Comparison of ENCODE assay signal across 8 mouse cellular contexts in genomic region chr13:92483348-92483747, GRCm38 (mm10). TPM values are rescaled to one million over a fixed set of nuclear protein-coding genes. Genes with fewer than 3 reads are reported as not detected.
DNase-seq lines count a peak whose midpoint lies in the region; ATAC-seq lines count a peak whose summit lies in the region.

No protein-coding gene starts in this region.

- H3K4me3 ChIP-seq in embryonic facial prominence, embryonic 10.5 days, result peak overlapping the region; percentile 58
- H3K4me3 ChIP-seq in kidney, embryonic 14.5 days (ENCODE audit: low read length), result peak overlapping the region; percentile 35
- peak overlapping the region; percentile 59 for H3K4me3 ChIP-seq in liver, embryonic 12.5 days
- H3K4me3 ChIP-seq in stomach, embryonic 16.5 days (replicated peaks; ENCODE audit: low read length), result peak overlapping the region; percentile 58

- no peak overlapping the region for H3K9ac ChIP-seq in kidney, embryonic 14.5 days (ENCODE audit: low read depth, low read length)
- peak overlapping the region; percentile 47 for H3K9ac ChIP-seq in liver, embryonic 12.5 days
- H3K9ac ChIP-seq in stomach, embryonic 16.5 days (ENCODE audit: low read length), result peak overlapping the region; percentile 61; the same call in 1 of the 2 replicates

- no peaks in the 10 kb centered on the region for H3K27me3 ChIP-seq in embryonic facial prominence, embryonic 10.5 days (replicated peaks; ENCODE audit: low read depth, poor library complexity, severe bottlenecking)
- no peaks in the 10 kb centered on the region for H3K27me3 ChIP-seq in kidney, embryonic 14.5 days (ENCODE audit: control insufficient read depth, insufficient read depth, low read length)
- H3K27me3 ChIP-seq in liver, embryonic 12.5 days (replicated peaks), result no peaks in the 10 kb centered on the region
- H3K27me3 ChIP-seq in stomach, embryonic 16.5 days (ENCODE audit: control insufficient read depth, insufficient read depth, low read length), result no peaks in the 10 kb centered on the region

- H3K27ac ChIP-seq in embryonic facial prominence, embryonic 10.5 days (replicated peaks), result peak overlapping the region; percentile 83; the same call in 1 of the 2 replicates
- no peak overlapping the region for H3K27ac ChIP-seq in kidney, embryonic 14.5 days (ENCODE audit: low read depth, low read length)
- H3K27ac ChIP-seq in liver, embryonic 12.5 days, result no peak overlapping the region
- no peak overlapping the region for H3K27ac ChIP-seq in stomach, embryonic 16.5 days (ENCODE audit: low read length)

- no peaks in the 10 kb centered on the region for H3K9me3 ChIP-seq in embryonic facial prominence, embryonic 10.5 days
- H3K9me3 ChIP-seq in kidney, embryonic 14.5 days (ENCODE audit: control insufficient read depth, low read length), result no peaks in the 10 kb centered on the region
- no peaks in the 10 kb centered on the region for H3K9me3 ChIP-seq in liver, embryonic 12.5 days (replicated peaks)
- no peaks in the 10 kb centered on the region for H3K9me3 ChIP-seq in stomach, embryonic 16.5 days (replicated peaks; ENCODE audit: control insufficient read depth, low read length)

- ATAC-seq in kidney, embryonic 14.5 days (ENCODE audit: low FRiP score, low TSS enrichment), result peak; percentile 56
- ATAC-seq in liver, embryonic 12.5 days, result peak; percentile 58; the same call in 1 of the 2 replicates
- no peak; the same call in 1 of the 2 replicates for ATAC-seq in stomach, embryonic 16.5 days (ENCODE audit: insufficient read depth, low FRiP score)

- H3K36me3 ChIP-seq in embryonic facial prominence, embryonic 10.5 days (replicated peaks), result no peaks in the 10 kb centered on the region
- H3K36me3 ChIP-seq in kidney, embryonic 14.5 days (ENCODE audit: control insufficient read depth, insufficient read depth, low read length), result no peaks in the 10 kb centered on the region; the same call in 1 of the 2 replicates
- H3K36me3 ChIP-seq in liver, embryonic 12.5 days, result no peaks in the 10 kb centered on the region
- no peaks in the 10 kb centered on the region for H3K36me3 ChIP-seq in stomach, embryonic 16.5 days (ENCODE audit: control insufficient read depth, insufficient read depth, low read length)

- peak; percentile 85 for DNase-seq in A20 (ENCODE audit: low read depth, low spot score)
- peak; percentile 52 for DNase-seq in adrenal gland, adult 8-10 months
- peak; percentile 51 for DNase-seq in embryonic facial prominence, embryonic 10.5 days (ENCODE audit: low spot score)
- peak; percentile 28 to 35 for DNase-seq in heart, adult 9 months (ENCODE audit: low spot score in 2 of 2)
- DNase-seq in natural killer cell, adult 2 months (ENCODE audit: low spot score in 2 of 2), result peak; percentile 50 to 66

- no peaks in the 10 kb centered on the region for H3K4me1 ChIP-seq in embryonic facial prominence, embryonic 10.5 days
- 0 out of 2 replicates have a peak, but pooled peaks cover 2% of the 10 kb centered on the region for H3K4me1 ChIP-seq in kidney, embryonic 14.5 days (ENCODE audit: control insufficient read depth, insufficient read depth, low read length)
- H3K4me1 ChIP-seq in liver, embryonic 12.5 days, result no peaks in the 10 kb centered on the region
- H3K4me1 ChIP-seq in stomach, embryonic 16.5 days (ENCODE audit: control insufficient read depth, insufficient read depth, low read length), result 0 out of 2 replicates have a peak, but pooled peaks cover 4% of the 10 kb centered on the region

- 7% methylated on average over 3 of the region's 3 CpGs for WGBS in embryonic facial prominence, embryonic 10.5 days
- 11% methylated on average over 3 of the region's 3 CpGs for WGBS in kidney, embryonic 14.5 days
- WGBS in liver, embryonic 12.5 days (ENCODE audit: insufficient replicate concordance), result 4% methylated on average over 3 of the region's 3 CpGs
- WGBS in stomach, embryonic 16.5 days, result 15% methylated on average over 3 of the region's 3 CpGs

- H3K4me2 ChIP-seq in kidney, embryonic 14.5 days (replicated peaks; ENCODE audit: low read depth, low read length), result peak overlapping the region; percentile 60
- H3K4me2 ChIP-seq in liver, embryonic 12.5 days, result peak overlapping the region; percentile 77
- peak overlapping the region; percentile 64 for H3K4me2 ChIP-seq in stomach, embryonic 16.5 days (ENCODE audit: low read depth, low read length)

RNA-seq across cellular contexts. Expression of gene Fam151b, which starts 0.5 kb away (rescaled TPM):
- 1 to 10 TPM; 4.2 to 9.2 (median 7.1) TPM for total RNA-seq in adrenal gland, adult 8-10 months (2022)
- polyA plus RNA-seq in embryonic facial prominence, embryonic 10.5 days (2016; fragmentation: Nextera tagmentation; extraction: Ambion mirVana), result 0.12 TPM in 1 of 2 replicates, not detected in the other
- polyA plus RNA-seq in kidney, embryonic 14.5 days (2014; fragmentation: Nextera tagmentation; extraction: Ambion mirVana), result 0.18 TPM in 1 of 2 replicates, not detected in the other
- polyA plus RNA-seq in liver, embryonic 12.5 days (2016; fragmentation: Nextera tagmentation; extraction: Ambion mirVana), result 0.19 TPM in 1 of 2 replicates, not detected in the other
- polyA plus RNA-seq in stomach, embryonic 16.5 days (2015; fragmentation: Nextera tagmentation; extraction: Ambion mirVana), result 0.12 and 0.26 TPM in 2 replicates

RNA-seq across cellular contexts. Expression of gene Zfyve16, which starts 47.3 kb away (rescaled TPM):
- total RNA-seq in adrenal gland, adult 8-10 months (2022), result 10 to 100 TPM; 23.9 to 39.6 (median 30.0) TPM
- polyA plus RNA-seq in embryonic facial prominence, embryonic 10.5 days (2016; fragmentation: Nextera tagmentation; extraction: Ambion mirVana), result 11.7 and 12.2 TPM in 2 replicates
- polyA plus RNA-seq in kidney, embryonic 14.5 days (2014; fragmentation: Nextera tagmentation; extraction: Ambion mirVana), result 8.7 and 14.7 TPM in 2 replicates
- polyA plus RNA-seq in liver, embryonic 12.5 days (2016; fragmentation: Nextera tagmentation; extraction: Ambion mirVana), result 3.0 and 3.1 TPM in 2 replicates
- 10.0 and 10.2 TPM in 2 replicates for polyA plus RNA-seq in stomach, embryonic 16.5 days (2015; fragmentation: Nextera tagmentation; extraction: Ambion mirVana)

RNA-seq across cellular contexts. Expression of gene Ankrd34b, which starts 57.7 kb away (rescaled TPM):
- 1 to 10 TPM in 2 of 4 experiments, under 1 TPM in 2; 0.64 to 1.2 (median 1.1) TPM for total RNA-seq in adrenal gland, adult 8-10 months (2022)
- polyA plus RNA-seq in embryonic facial prominence, embryonic 10.5 days (2016; fragmentation: Nextera tagmentation; extraction: Ambion mirVana), result 0.06 TPM in 1 of 2 replicates, not detected in the other
- 0.06 and 0.07 TPM in 2 replicates for polyA plus RNA-seq in kidney, embryonic 14.5 days (2014; fragmentation: Nextera tagmentation; extraction: Ambion mirVana)
- not detected in 2 replicates for polyA plus RNA-seq in liver, embryonic 12.5 days (2016; fragmentation: Nextera tagmentation; extraction: Ambion mirVana)
- 0.08 and 0.16 TPM in 2 replicates for polyA plus RNA-seq in stomach, embryonic 16.5 days (2015; fragmentation: Nextera tagmentation; extraction: Ambion mirVana)

Comparison
In these comparisons a context has a peak if more than half of its experiments do, and no peak if none do; other contexts are left out.
1. DNase-seq: peak in every context shown above with its lines; median percentile 85 in A20; 58 in natural killer cell, adult 2 months; 52 in adrenal gland, adult 8-10 months; 51 in embryonic facial prominence, embryonic 10.5 days; 32 in heart, adult 9 months.